Mouse (Mus musculus): Measurements from ENCODE around the gene Zfp13.

Zfp13 gene

GRCm38 (mm10) chr17:23592208-23592925, 6.9 kb downstream of the Zfp13 start:
- DNase-seq (ENCODE audit: low read depth, low spot score), result peak; percentile 80

GRCm38 (mm10) chr17:23587253-23587652, 12.0 kb downstream of the Zfp13 start:
- no peak for DNase-seq (ENCODE audit: low read depth, low spot score)

- no peak for DNase-seq (ENCODE audit: low read depth, low spot score)
Observed at GRCm38 (mm10) chr17:23585721-23586491, 13.4 kb downstream of the Zfp13 start.

GRCm38 (mm10) chr17:23584786-23585185, 14.5 kb downstream of the Zfp13 start:
- no peak for DNase-seq (ENCODE audit: low read depth, low spot score)

- DNase-seq (ENCODE audit: low read depth, low spot score), result no peak
Observed at GRCm38 (mm10) chr17:23575951-23576552, 23.2 kb downstream of the Zfp13 start.

GRCm38 (mm10) chr17:23574130-23574529, 25.2 kb downstream of the Zfp13 start:
- no peak for DNase-seq (ENCODE audit: low read depth, low spot score)

- DNase-seq (ENCODE audit: low read depth, low spot score), result no peak
Observed at GRCm38 (mm10) chr17:23572059-23572458, 27.2 kb downstream of the Zfp13 start.

GRCm38 (mm10) chr17:23571084-23571483, 28.2 kb downstream of the Zfp13 start:
- no peak for DNase-seq (ENCODE audit: low read depth, low spot score)

- DNase-seq (ENCODE audit: low read depth, low spot score), result peak; percentile 32
Observed at GRCm38 (mm10) chr17:23570017-23570416, 29.3 kb downstream of the Zfp13 start.

GRCm38 (mm10) chr17:23568370-23568769, 30.9 kb downstream of the Zfp13 start:
- DNase-seq (ENCODE audit: low read depth, low spot score), result no peak

GRCm38 (mm10) chr17:23566787-23567186, 32.5 kb downstream of the Zfp13 start:
- no peak for DNase-seq (ENCODE audit: low read depth, low spot score)

GRCm38 (mm10) chr17:23564368-23564715, 34.9 kb downstream of the Zfp13 start:
- no peak for DNase-seq (ENCODE audit: low read depth, low spot score)

GRCm38 (mm10) chr17:23563595-23564367, 35.5 kb downstream of the Zfp13 start, which contains the start of gene Zfp213:
Gene Zfp213 (minus strand): TSS chr17:23564238.
- DNase-seq (ENCODE audit: low read depth, low spot score), result peak; percentile 97

- no peak for DNase-seq (ENCODE audit: low read depth, low spot score)
Observed at GRCm38 (mm10) chr17:23559767-23560166, 39.5 kb downstream of the Zfp13 start.

- DNase-seq (ENCODE audit: low read depth, low spot score), result no peak
Observed at GRCm38 (mm10) chr17:23555243-23555916, 43.9 kb downstream of the Zfp13 start.

- no peak for DNase-seq (ENCODE audit: low read depth, low spot score)
Observed at GRCm38 (mm10) chr17:23554321-23554720, 45.0 kb downstream of the Zfp13 start.

GRCm38 (mm10) chr17:23553634-23554120, 45.6 kb downstream of the Zfp13 start:
- DNase-seq (ENCODE audit: low read depth, low spot score), result no peak

GRCm38 (mm10) chr17:23552896-23553633, 46.2 kb downstream of the Zfp13 start:
- DNase-seq (ENCODE audit: low read depth, low spot score), result no peak

- DNase-seq (ENCODE audit: low read depth, low spot score), result no peak
Observed at GRCm38 (mm10) chr17:23551963-23552362, 47.3 kb downstream of the Zfp13 start.

- DNase-seq (ENCODE audit: low read depth, low spot score), result no peak
Observed at GRCm38 (mm10) chr17:23551416-23551815, 47.9 kb downstream of the Zfp13 start.

Measured in skeletal muscle tissue, adult 2 months (tissue).